Mouse (Mus musculus) layer of hippocampus, adult 8-10 months (tissue): ENCODE measurements around the gene Plcg2. TPM values are rescaled to one million over a fixed set of nuclear protein-coding genes. Genes with fewer than 3 reads are reported as not detected.

Source experiments
- DNase-seq, 2 experiments: peaks; one replicate each; pipeline ENCODE4 v3.0.0; 2022; ENCODE audit warnings: low spot score in 2 of 2
- total RNA-seq, 4 experiments: library from RNA; stranded (reverse); gene quantifications; 2 replicates each; pipeline ENCODE4 v1.2.4; 2022

The Plcg2 gene
- total RNA-seq, 4 experiments from 2014 or later, result 3.1 to 10.2 (median 5.7) TPM

DNA sequence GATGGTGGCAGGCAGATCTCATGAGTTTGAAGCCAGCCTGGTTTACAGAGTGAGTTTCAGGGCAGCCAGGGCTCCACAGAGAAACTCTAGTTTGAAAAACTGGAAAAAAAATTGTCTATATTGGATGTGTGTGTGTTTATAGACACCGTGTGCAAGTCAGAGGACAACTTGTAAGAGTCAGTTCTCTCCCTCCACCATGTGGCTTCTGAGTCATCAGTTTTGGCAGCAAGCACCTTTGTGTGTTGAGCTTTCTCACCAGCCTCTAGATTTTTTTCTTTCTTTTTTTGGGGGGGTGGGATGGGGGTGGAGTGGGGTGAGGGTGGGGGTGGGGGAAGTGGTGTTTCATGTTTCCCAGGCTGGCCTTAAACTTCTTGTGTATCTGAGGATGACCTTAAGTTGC, 12.8 kb upstream of the Plcg2 start:
- no peak for DNase-seq

DNA sequence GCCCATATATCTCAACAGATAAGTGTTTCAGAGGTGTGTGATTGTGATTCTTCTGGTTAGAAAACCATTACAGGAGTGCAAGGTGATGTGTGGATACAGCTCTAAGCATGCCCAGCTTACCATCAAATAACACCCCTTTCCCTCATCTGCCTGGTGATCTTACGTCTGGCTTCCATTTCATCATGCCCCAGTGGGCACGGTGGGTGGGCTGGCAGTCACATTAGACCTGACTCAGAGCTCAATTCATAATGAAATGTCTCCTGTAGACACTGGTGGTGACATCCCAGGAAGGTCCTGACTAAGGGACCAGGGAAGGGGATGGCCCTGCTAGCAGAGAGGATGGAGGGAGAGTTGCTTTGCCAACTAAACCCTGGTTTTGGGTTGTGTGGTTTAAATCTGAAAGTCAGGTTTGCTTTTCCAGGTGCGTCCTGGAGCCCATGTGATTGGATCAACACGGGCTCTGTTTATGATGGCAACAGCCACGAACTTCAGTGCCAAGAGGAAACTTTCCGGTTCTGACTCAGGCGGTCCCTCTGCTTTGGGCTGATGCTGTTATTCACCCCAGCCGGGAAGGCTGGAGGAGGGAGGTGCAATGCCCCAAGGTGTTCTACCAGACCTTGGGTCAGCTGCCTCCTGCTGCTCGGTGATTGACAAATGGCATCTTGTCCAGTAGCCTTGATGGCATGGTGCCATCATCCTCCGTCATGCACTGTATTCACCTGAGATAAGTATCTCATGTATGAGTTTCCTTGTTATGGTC, 9.7 kb upstream of the Plcg2 start:
- DNase-seq, result no peak

DNA sequence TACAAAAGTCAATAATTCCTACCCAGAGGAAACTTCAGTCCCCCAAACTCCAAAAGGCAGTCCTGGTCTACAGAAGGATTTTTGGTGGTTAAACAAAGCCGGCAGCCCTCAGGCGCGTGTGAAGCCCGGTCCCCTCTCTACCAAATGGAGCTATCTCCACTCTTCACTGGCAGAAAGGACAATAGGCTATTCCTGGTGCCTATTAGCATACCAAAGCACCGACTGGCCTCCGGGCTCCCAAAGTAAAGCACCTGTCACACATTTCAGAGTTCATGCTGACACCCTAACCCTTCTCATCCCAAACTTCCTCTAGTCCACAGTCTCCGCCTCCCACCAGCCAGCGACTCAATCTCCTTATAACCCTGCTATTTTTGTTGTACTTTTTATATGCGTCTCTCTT, 4.5 kb upstream of the Plcg2 start:
- DNase-seq, result no peak

DNA sequence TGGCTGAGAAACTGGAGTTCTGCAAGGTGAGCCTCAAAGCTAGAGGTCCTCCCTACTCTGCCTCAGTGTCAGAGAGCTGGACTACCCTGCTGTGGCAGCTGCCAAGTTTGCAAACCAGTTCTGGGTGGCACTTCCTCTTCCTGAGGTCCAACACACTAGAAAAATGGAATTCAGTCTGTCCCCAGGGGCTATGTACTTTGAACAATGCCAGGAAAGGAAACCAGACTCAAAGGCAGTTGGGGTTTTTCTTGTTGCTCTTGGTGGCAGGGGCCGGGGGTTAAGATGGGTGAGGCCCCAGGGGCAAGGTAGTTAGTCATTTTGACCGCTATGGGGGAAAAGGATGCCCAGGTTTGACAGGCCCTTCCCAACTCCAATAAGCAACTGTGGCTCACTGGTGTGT, 3.2 kb upstream of the Plcg2 start:
- no peak for DNase-seq

DNA sequence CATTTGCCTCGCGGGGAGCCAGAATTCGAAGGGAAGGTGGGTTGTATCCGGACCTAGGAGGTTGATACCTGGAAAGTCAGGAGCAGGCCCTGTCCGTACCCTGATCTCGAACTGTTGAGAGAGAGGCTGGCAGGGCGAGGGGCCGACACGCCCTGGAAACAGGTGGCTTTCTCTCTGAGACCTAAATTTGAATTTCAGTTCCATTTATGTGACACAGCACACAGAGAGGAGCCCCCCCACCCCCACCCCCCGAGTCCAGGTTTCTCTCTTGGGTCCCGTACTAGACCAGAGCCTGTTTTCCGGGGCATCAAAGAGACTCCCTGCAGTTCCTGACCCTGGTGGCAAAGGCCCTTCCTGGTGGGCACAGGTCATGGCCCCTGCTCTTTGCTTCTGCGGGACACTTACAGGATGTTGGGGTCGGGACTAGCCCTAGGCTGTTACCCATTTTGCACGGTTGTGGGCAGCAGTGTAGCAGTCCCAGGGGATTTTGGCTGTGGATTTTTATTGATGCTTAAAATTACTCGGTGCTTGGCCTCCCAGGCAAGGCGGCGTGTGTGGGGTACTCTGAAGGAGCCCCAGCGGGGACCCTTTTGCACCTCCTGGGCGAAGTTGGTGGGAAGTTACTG, 937 bp downstream of the Plcg2 start:
- no peak for DNase-seq

DNA sequence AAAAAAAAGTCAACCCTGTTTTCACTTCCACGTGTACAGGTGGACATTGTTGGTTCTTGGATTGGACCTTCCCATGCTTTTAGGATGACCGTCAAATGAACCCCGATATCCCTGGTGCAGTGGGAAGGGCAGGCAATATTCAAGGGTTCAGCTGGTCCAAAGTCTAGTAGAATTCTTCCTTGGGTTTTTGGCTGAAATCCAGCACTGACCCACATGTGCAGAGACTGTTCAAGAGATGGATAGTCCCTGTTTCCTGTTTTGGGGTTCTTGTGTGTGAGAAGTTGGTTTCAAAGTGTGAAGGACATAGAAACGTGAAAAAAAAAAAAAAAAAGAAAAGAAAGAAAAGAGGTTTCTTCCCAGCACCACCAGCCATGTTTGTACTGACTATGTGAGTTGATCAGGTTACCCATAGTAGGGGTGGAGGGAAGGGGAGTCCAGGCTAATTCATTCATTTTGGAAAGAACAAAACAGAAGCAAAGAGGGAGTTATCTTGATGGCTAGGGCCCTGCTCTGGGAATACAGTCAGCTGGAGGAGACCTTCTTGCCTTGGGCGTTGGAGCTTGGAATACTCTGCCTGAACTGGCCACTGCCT, 2.2 kb downstream of the Plcg2 start:
- DNase-seq, result no peak

DNA sequence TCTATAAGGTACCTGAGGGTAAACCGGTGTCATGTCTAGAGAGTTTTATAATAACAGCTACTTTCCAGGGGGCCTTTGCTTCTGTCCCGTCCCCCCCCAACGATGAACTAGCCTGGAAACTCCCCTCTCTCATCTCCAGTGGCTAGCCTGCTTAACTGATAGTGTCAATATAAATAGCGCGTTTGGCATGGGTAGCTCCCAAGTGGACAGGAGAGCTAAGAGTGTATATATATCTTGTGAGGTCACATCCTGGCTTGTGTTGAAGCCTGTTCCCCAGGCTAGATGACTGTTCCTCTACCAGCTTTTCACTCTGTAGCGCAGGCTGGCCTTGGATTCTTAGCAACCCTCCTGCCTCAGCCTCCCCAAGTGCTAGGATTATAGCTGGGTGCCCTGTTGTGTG, 3.2 kb downstream of the Plcg2 start:
- DNase-seq, result no peak

DNA sequence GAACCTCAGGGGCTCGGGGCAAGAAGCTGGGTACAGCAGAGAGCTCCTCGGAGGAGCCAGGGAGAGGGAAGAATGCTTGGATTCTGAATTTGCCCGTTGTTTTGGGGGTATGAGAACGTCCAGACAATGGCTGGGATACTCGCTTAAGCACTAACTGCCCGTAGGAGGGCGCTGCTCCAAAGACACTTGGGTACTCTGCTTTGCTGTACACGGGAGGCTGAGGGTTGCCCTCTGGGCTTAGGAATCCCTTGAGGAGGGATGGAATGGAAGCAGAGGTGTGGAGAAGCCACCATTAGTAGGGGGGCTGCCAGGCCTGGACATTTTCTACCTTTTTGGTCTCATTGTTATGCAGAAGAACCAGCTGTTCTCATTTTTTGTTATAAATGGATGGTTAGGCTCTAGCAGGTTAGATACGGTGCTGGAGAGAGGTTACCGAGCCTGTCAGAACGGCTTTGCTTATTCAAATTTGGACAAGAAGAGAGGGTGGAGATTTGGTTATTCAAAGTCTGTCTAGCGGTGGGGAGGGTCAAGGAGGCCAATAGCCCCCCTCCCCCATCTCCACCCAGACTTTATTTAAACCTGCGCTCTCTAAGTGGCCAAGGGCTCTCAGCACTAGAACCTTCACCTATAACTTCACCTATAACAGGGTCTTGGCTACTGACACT, 5.4 kb downstream of the Plcg2 start:
- no peak for DNase-seq

DNA sequence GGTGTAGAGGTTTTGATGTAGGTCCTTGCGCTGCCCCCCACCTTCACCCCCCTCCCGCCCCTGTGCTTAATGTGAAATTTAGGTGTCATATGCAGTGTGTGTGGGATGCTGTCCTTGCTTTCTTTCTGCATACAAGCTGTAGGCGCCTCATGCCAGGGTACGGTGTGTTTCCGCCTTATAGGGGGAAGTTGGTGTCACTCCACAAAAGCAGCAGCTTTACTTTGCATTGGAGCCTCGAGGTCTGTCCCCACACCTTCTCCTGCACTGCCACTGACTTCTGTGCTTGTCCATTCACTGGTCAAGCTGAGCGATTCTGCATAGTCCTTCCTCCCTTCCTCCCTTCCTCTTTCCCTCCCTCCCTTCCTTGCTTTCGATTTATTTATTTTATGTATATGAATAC, 9.6 kb downstream of the Plcg2 start:
- no peak for DNase-seq

DNA sequence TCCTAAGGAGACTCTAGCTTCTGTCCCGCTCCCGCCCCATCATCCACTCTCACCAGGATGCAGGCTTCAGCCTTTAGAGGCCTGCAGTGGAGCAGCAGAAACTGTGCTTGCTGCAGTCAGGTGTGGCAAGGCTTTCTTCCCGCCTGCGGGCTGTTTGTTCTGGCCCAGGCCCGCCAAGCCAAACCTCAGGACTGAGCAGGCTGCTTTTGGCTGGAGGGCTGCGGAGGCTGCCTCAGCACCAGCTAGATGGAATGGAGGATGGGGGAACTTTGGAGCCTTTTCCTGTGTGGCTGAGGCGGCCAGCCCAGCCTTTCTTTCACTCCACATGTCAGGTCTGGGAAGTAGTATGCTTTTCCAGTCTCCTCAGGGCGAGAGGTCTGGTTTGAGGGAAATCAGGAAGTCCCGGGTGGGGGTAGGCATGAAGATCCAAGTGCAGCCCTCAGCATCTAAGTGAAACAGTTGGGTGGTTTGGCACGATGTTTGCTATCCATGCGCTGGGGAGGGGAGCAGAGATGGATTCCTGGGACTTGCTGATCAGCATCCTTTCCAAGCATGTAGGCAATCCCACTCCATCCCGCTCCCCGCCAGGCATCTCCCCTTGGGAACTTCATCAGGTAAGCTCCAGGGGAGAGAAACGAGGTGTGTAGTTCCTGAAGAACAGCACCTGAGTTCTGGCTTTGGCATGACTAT, 18.9 kb downstream of the Plcg2 start:
- peak; percentile 7 to 31 for DNase-seq

DNA sequence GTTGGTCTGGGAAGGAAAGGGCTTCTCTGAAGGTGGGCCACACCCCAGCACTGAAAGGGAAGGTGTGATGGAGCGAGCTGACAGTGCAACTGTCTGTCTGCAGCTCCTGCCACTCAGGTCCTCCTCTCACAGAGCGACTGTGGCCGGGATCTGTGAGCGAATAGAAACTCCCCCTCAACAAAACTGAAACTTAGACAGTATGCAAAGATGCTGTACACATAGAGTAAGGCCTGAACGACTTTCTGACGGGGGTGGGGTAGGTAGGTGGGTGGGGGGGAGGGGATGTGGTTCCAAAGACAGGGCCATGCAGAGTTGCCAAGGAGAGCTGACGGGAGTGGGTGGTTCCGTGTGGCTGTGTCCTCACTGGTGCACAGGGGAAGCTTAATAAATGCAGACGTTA, 19.8 kb downstream of the Plcg2 start:
- DNase-seq, result no peak

DNA sequence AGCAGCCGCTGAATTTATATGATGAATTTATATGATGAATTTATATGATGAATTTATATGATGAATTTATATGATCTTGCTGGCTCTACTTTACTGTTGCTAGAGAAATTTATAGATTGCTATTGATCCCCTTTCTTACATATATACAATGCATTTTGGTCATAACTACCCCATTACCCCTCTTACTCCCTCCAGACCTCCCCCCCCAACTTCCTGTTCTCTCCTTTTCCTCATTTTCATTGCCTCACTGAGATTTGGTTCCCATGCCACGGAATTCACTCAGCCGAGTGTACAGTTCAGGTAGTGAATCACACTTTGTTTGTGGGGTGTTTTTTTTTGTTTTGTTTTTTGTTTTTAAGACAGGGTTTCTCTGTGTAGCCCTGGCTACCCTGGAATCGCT, 20.8 kb downstream of the Plcg2 start:
- no peak for DNase-seq

DNA sequence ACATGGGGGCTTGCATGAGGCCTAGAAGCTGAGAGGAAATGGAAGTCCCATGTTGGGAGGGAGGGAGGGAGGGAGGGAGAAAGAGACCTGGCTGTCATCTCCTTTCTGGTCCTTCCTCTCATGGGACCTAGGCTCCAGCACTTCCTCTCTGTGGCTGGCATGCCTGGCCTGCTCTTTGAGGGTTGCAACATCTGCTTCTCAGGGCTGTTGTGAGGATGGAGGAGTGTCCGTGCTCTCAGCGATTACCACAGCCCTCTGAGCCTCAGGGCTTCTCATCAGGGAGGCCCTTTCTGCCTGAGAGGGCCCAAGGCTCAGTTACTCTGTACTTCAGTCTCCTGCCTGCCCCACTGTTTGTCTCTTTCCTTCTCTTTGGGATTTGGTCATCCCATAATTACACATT, 28.1 kb downstream of the Plcg2 start:
- DNase-seq, result no peak

DNA sequence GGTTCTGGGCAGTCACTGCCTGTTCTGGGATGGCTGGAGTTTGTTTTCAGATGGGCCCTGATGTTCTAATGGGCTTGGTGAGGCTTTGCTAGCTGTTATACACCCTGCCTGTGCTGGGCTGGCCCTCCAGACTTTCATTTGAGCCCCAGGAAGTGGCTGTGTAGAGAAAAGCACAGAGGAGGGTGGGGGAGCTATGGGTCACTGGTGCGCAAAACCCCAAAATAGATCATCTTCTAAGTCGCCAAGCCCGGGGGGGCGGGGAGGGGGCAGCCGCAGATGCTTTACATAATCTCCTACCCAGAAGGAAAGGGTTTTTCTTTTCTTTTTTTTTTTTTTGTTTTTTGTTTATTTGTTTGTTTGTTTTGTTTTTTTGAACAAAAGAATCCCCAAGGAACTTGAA, 29.9 kb downstream of the Plcg2 start:
- no peak for DNase-seq

DNA sequence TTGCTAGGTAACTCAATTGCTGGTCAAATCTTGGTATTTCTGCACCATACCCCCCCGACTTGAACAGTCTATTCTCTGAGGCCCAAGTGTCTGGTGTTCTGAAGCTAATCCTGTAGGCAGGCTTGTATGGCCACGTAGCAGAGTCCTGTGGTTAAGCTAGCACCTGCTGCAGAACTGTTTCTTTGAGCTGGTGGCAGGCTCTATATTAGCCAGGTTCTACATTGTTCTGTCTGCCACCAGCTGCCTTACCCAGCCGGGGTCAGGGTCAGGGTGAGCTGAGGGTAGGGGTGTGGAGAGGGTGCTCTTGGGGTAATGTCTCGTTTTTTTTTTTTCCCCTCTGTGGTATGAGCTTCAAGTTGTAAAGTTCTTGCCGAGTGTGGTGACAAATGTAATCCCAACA, 31.1 kb downstream of the Plcg2 start:
- DNase-seq, result no peak

DNA sequence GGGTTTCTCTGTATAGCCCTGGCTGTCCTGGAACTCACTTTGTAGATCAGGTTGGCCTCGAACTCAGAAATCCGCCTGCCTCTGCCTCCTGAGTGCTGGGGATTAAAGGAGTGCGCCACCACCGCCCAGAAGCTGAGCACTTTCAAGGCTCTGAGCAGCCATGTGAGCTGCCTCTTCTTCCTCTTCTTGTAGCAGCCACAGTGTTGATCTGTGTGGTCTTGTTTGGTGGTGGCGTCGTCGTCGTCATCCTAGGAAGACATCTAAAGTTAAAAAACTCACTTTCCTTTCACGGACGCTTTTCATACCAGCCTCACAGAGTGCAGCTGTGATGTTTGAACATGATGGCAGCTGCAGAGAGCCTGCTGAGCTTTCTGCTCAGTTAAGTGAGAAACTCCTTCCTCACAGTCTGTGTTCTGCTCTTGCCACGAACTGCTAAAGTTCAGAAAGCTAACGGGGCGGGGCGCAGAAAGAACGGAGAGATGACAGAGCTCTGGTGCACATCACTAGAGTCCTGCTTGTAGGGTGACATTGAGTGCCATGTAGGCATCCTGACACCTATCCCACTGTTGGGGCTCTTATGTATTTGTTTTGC, 34.4 kb downstream of the Plcg2 start:
- DNase-seq, result no peak

DNA sequence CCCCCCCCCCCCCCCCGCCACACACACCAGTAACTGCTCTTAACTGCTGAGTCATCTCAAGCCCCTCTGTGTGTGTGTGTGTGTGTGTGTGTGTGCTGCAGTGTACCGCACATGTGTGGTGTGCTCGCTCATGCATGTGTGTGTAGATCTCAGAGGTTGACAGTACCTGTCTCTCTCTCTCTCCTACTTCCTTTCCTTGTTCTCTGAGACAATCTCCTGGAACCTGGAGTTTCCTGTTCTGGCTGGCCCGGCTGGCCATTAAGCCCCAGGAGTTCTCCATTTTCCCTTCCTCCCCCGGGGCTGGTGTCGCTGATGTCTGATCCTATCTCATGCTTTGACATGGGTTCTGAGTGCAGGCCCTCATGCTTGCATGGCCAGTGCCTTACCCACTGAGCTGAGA, 38.8 kb downstream of the Plcg2 start:
- DNase-seq, result no peak

DNA sequence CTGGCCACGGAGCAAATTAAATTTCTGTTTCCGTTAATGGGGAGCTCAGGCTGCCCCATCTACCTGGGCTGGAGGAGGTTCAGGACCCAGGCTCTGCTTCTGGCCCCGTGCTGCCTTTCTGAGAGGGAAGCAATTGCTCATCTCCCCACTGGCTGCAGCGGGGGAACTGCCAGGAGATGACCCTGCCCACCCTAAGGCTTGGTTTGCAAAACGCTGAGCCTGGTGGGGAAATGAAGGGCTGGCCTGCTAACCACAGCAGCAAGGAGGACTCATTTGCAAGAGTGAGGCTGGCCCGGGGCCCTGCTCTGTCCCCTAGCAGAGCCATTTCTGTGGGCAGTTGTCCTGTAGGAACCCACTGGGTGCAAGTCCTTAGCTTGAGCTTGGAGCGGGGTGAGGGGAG, 39.7 kb downstream of the Plcg2 start:
- DNase-seq, result no peak

DNA sequence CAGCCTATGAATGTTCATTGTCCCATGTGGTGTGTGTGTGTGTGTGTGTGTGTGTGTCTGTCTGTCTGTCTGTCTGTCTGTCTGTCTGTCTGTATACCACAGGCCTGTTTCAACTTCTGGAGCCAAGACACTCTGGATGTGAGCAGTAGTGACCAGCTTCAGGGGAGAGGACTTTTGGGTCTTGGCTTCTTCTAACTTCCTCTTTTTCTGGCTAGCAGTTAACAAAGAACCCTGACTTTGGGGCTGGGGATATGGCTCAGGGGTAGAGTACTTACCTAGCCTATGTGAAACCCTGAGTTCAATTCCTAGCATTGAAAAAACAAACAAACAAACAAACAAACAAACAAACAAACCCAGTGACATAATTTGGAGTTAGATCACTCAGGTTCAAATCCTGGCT, 44.9 kb downstream of the Plcg2 start:
- no peak for DNase-seq

DNA sequence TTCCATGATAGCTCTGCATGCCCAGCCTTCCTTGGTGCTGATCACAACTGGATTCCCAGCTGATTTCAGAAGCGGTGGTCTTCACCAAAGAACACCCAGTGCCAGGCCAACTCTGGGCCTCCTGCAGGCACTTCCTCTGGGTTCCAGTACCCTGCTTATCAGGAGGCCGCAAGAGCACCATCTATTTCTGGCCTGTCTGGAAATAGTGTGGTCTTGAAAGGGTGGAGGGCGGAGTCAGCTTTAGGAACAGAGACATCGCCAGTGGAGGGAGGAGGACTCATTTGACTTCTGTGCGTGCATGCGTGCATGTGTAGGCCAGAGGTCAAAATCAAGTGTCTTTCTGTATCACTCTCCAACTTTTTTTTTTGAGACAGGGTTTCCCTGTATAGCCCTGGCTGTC, 45.7 kb downstream of the Plcg2 start:
- DNase-seq, result no peak

DNA sequence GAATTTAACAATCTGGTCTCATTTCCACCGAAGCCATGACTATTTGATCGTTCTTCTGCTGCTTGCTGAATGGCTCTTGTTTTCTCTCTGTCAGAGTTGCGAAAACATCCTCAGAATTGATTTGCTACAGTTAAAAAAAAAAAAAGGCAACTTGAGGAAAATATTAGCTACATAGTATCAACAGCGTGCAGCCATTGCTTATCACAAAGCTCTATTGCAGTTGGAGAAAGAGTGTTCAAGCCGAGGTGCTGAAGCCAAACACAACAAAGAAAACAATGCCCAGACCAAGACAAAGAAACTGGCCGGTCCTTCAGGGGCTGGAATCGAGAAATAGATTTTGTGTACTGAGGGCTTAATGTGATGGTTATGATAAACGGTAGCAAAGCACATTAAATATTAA, 47.0 kb downstream of the Plcg2 start:
- DNase-seq, result no peak

DNA sequence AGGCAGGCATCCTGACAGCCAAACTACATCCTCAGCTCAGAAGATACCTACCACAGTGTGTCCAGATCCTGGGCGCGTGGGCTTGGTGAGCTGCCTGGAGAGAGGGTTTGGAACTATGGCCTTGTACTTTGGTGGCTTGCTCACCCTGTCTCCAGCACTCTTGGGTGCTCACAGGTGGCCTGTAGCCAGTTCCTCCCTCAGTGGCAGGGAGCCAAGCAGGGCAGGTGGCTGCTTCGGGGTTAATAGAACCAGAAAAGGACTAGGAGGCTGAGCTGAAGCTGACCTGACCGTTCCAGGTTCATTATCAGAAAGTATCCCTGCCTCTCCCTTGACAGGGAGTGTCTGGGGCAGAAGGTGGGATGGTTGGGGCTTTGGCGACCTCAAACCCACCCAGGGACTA, 48.3 kb downstream of the Plcg2 start:
- no peak for DNase-seq
